Mouse (Mus musculus): ENCODE results near the gene Pla2g5. TPM values are rescaled to one million over a fixed set of nuclear protein-coding genes. Genes with fewer than 3 reads are reported as not detected.

Gene Pla2g5
- polyA plus RNA-seq, 1 experiment from 2014 or later, result not detected

GRCm38 (mm10) chr4:138777417-138778407 lies 85.6 kb downstream of the Pla2g5 start:
- TF ChIP-seq CTCF (IDR thresholded peaks at IDR 0.05) (no peak), EP300 (IDR thresholded peaks at IDR 0.05) (no peak)
- Histone ChIP-seq H3K4me3 (ENCODE audit: low read depth, low read length) (no peak overlapping the region), H3K4me2 (replicated peaks; ENCODE audit: low read depth, low read length) (no peak overlapping the region), H3K27ac (ENCODE audit: low read length) (no peak overlapping the region), H3K9me3 (ENCODE audit: low read length) (no peaks in the 10 kb centered on the region), H3K9ac (replicated peaks; ENCODE audit: low read depth) (no peak overlapping the region), H3K4me1 (ENCODE audit: insufficient read depth, low read depth, low read length) (no peaks in the 10 kb centered on the region), H3K36me3 (ENCODE audit: insufficient read depth, low read length) (no peaks in the 10 kb centered on the region), H3K27me3 (replicated peaks; ENCODE audit: insufficient read depth, low read length) (no peaks in the 10 kb centered on the region)
- ATAC-seq (no peak), DNase-seq (ENCODE audit: low spot score) (peak; percentile 16)
- 36% methylated on average over 20 of the region's 20 CpGs for WGBS

GRCm38 (mm10) chr4:138775435-138775834 lies 87.8 kb downstream of the Pla2g5 start, which contains the start of gene Pla2g2d:
TSS of gene Pla2g2d (plus strand) at chr4:138775735.
- no peak within 1 kb of the TSS for H3K9ac ChIP-seq (replicated peaks; ENCODE audit: low read depth)
- H3K9me3 ChIP-seq (ENCODE audit: low read length), result no peaks in the 10 kb centered on the region
- DNase-seq (ENCODE audit: low spot score), result no peak
- H3K27me3 ChIP-seq (replicated peaks; ENCODE audit: insufficient read depth, low read length), result no peaks in the 10 kb centered on the region
- H3K4me3 ChIP-seq (ENCODE audit: low read depth, low read length), result no peak within 1 kb of the TSS
- TF ChIP-seq CTCF (IDR thresholded peaks at IDR 0.05), result no peak
- no peak for TF ChIP-seq EP300 (IDR thresholded peaks at IDR 0.05)
- ATAC-seq, result no peak
- no peaks in the 10 kb centered on the region for H3K4me1 ChIP-seq (ENCODE audit: insufficient read depth, low read depth, low read length)
- no peaks in the 10 kb centered on the region for H3K36me3 ChIP-seq (ENCODE audit: insufficient read depth, low read length)
- whole genome bisulfite sequencing, result 72% methylated on average over 6 of the region's 6 CpGs
- H3K27ac ChIP-seq (ENCODE audit: low read length), result no peak within 1 kb of the TSS
- H3K4me2 ChIP-seq (replicated peaks; ENCODE audit: low read depth, low read length), result no peak within 1 kb of the TSS

- no peak for TF ChIP-seq EP300 (IDR thresholded peaks at IDR 0.05)
- TF ChIP-seq CTCF (IDR thresholded peaks at IDR 0.05), result no peak
- H3K4me1 ChIP-seq (ENCODE audit: insufficient read depth, low read depth, low read length), result no peaks in the 10 kb centered on the region
- DNase-seq (ENCODE audit: low spot score) (no peak), ATAC-seq (no peak)
- H3K4me2 ChIP-seq (replicated peaks; ENCODE audit: low read depth, low read length), result no peak overlapping the region
- no peaks in the 10 kb centered on the region for H3K27me3 ChIP-seq (replicated peaks; ENCODE audit: insufficient read depth, low read length)
- H3K36me3 ChIP-seq (ENCODE audit: insufficient read depth, low read length), result no peaks in the 10 kb centered on the region
- WGBS, result 66% methylated on average over 5 of the region's 5 CpGs
- no peak overlapping the region for H3K27ac ChIP-seq (ENCODE audit: low read length)
- no peak overlapping the region for H3K4me3 ChIP-seq (ENCODE audit: low read depth, low read length)
- H3K9ac ChIP-seq (replicated peaks; ENCODE audit: low read depth), result no peak overlapping the region
- H3K9me3 ChIP-seq (ENCODE audit: low read length), result no peaks in the 10 kb centered on the region
Observed at GRCm38 (mm10) chr4:138772386-138772785, 90.9 kb downstream of the Pla2g5 start.

- no peaks in the 10 kb centered on the region for H3K36me3 ChIP-seq (ENCODE audit: insufficient read depth, low read length)
- H3K4me3 ChIP-seq (ENCODE audit: low read depth, low read length), result no peak overlapping the region
- no peak overlapping the region for H3K27ac ChIP-seq (ENCODE audit: low read length)
- no peak for TF ChIP-seq CTCF (IDR thresholded peaks at IDR 0.05)
- no peak for TF ChIP-seq EP300 (IDR thresholded peaks at IDR 0.05)
- no peaks in the 10 kb centered on the region for H3K9me3 ChIP-seq (ENCODE audit: low read length)
- H3K4me2 ChIP-seq (replicated peaks; ENCODE audit: low read depth, low read length), result no peak overlapping the region
- no peak overlapping the region for H3K9ac ChIP-seq (replicated peaks; ENCODE audit: low read depth)
- 58% methylated on average over 10 of the region's 10 CpGs for WGBS
- no peaks in the 10 kb centered on the region for H3K4me1 ChIP-seq (ENCODE audit: insufficient read depth, low read depth, low read length)
- ATAC-seq (no peak), DNase-seq (ENCODE audit: low spot score) (peak; percentile 33)
- no peaks in the 10 kb centered on the region for H3K27me3 ChIP-seq (replicated peaks; ENCODE audit: insufficient read depth, low read length)
Observed at GRCm38 (mm10) chr4:138771970-138772369, 91.3 kb downstream of the Pla2g5 start.

GRCm38 (mm10) chr4:138762266-138762665 lies 101.0 kb downstream of the Pla2g5 start:
- Histone ChIP-seq H3K27ac (ENCODE audit: low read length) (no peak overlapping the region), H3K4me2 (replicated peaks; ENCODE audit: low read depth, low read length) (no peak overlapping the region), H3K9me3 (ENCODE audit: low read length) (no peaks in the 10 kb centered on the region), H3K4me1 (ENCODE audit: insufficient read depth, low read depth, low read length) (no peaks in the 10 kb centered on the region), H3K36me3 (ENCODE audit: insufficient read depth, low read length) (no peaks in the 10 kb centered on the region), H3K4me3 (ENCODE audit: low read depth, low read length) (no peak overlapping the region), H3K27me3 (replicated peaks; ENCODE audit: insufficient read depth, low read length) (no peaks in the 10 kb centered on the region), H3K9ac (replicated peaks; ENCODE audit: low read depth) (no peak overlapping the region)
- ATAC-seq, result no peak
- DNase-seq (ENCODE audit: low spot score), result no peak
- TF ChIP-seq EP300 (IDR thresholded peaks at IDR 0.05) (no peak), CTCF (IDR thresholded peaks at IDR 0.05) (no peak)
- 53% methylated on average over 9 of the region's 9 CpGs for WGBS

- 78% methylated on average over 8 of the region's 8 CpGs for WGBS
- no peaks in the 10 kb centered on the region for H3K36me3 ChIP-seq (ENCODE audit: insufficient read depth, low read length)
- TF ChIP-seq EP300 (IDR thresholded peaks at IDR 0.05) (no peak), CTCF (IDR thresholded peaks at IDR 0.05) (no peak)
- no peaks in the 10 kb centered on the region for H3K9me3 ChIP-seq (ENCODE audit: low read length)
- DNase-seq (ENCODE audit: low spot score) (no peak), ATAC-seq (no peak)
- no peak within 1 kb of the TSS for H3K9ac ChIP-seq (replicated peaks; ENCODE audit: low read depth)
- no peak within 1 kb of the TSS for H3K27ac ChIP-seq (ENCODE audit: low read length)
- no peaks in the 10 kb centered on the region for H3K4me1 ChIP-seq (ENCODE audit: insufficient read depth, low read depth, low read length)
- no peak within 1 kb of the TSS for H3K4me3 ChIP-seq (ENCODE audit: low read depth, low read length)
- H3K4me2 ChIP-seq (replicated peaks; ENCODE audit: low read depth, low read length), result no peak within 1 kb of the TSS
- H3K27me3 ChIP-seq (replicated peaks; ENCODE audit: insufficient read depth, low read length), result no peaks in the 10 kb centered on the region
Observed at GRCm38 (mm10) chr4:138757416-138757815, 105.9 kb downstream of the Pla2g5 start, which contains the start of gene Pla2g2f. TSS of gene Pla2g2f (minus strand) at chr4:138757626.

Measured in lung, postnatal 0 days (tissue).